Mouse (Mus musculus) spleen, embryonic (tissue): ENCODE measurements at regions not wholly inside any gene's neighbourhood (a gene's known extent, or its start where the extent isn't known, plus 50 kb on each side); places are given as distances from the start of the nearest gene placed in this dataset.

Source experiments
- CTCF ChIA-PET: fragments of 350-600 bp; sonication (Branson Sonifier 250); formaldehyde crosslinking; loops from one replicate; lab custom pipeline; 2022; lab: Charles Lee

- CTCF ChIA-PET: no interaction called here
Observed at GRCm38 (mm10) chr12:32273474-32273873, 65.0 kb upstream of the Pik3cg start.

GRCm38 (mm10) chr12:32279861-32280260, 71.4 kb upstream of the Pik3cg start:
- CTCF ChIA-PET: no interaction called here

DNA sequence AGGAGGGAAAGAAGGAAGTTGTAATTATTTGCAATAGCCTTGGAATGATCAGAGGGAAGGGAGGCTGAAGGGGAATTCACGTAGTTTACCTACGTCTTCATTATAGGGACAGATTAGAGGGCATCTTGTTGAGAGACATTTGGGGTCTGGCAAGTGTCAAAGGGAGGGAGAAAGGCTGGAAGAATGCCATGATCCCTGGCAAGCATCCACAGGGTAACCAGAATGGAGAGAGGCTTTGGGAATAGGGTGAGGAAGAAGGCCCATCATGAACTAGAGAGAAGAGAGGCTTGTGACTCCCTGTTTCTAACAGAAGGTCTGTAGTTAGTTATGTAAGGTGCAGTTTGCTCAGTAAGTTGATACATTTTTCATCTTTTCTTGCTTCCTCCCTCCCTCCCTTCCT, 71.8 kb upstream of the Pik3cg start:
- CTCF ChIA-PET: no interaction called here

- CTCF ChIA-PET: no interaction called here
Observed at GRCm38 (mm10) chr12:32282371-32283163, 74.1 kb upstream of the Pik3cg start.

- CTCF ChIA-PET: no interaction called here
Observed at GRCm38 (mm10) chr12:32285039-32285438, 76.6 kb upstream of the Pik3cg start.

GRCm38 (mm10) chr12:32286652-32287051, 78.2 kb upstream of the Pik3cg start:
- CTCF ChIA-PET: no interaction called here

DNA sequence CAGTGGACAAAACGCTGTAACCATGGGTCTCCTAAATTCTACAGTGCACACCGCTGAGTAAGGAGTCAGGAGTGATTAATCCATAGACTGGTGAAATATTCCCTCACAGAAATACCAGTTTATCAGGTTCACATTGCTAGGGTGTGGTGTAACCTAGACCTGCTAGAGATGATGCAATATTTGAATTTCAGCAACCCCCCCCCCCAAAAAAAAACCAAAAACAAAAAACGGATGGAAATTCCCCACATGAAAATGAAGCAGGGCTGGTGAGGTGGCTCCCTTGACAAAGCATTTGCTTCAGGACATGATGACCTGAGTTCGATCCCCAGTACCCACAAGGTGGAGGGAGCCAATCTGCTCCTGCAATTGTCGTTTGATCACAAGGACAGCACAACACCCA, 82.7 kb upstream of the Pik3cg start:
- CTCF ChIA-PET: interaction anchor here (0.7 to 1.7 kb wide), 2 partner anchors 86 to 88 kb away, joined by 4 to 6 read pairs; no protein-coding TSS in a partner anchor

DNA sequence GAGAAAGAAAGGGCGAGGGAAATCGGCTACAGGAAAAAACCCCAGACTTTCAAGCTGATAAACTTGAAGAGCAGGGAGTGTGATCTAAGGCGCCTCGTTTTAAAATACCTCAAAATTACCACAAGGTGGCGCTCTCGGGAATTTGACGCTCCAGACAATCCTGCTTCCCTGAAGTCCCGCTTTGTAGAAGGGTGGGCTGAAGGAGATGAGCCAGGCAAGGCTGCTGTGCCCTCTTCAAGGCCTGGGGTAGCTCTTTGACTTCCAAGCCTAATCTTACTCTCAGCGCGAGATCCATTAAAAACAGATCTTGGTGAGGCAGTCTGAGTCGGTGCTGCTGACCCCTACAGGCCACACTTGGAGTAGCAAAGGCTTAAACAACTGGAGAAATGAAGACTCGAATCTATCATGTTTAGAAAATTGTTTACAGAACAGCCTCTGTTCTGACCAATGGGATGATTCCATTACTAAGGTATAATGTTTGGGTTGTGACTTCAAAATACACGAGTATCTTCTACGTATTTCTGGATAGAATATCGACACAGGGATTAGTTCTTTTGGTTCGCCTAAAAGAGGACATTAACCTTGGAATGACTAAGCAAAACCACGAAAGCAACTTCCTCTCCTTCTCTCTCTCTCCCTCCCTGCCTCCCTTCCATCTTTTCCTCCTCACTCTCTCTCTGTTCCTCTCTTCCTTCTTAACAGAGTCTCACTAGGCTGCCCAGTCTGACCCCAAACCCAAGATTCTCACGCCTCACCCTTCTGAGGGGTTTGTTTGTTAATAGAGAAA, 83.7 kb upstream of the Pik3cg start:
- CTCF ChIA-PET: interaction anchor here (0.5 to 1.7 kb wide), 6 partner anchors 47 to 343 kb away, joined by 3 to 6 read pairs (median 4); no protein-coding TSS in a partner anchor

GRCm38 (mm10) chr12:32292749-32293128, 84.3 kb upstream of the Pik3cg start:
- CTCF ChIA-PET: interaction anchor here (0.5 to 1.7 kb wide), 5 partner anchors 47 to 344 kb away, joined by 3 to 6 read pairs (median 4); no protein-coding TSS in a partner anchor

DNA sequence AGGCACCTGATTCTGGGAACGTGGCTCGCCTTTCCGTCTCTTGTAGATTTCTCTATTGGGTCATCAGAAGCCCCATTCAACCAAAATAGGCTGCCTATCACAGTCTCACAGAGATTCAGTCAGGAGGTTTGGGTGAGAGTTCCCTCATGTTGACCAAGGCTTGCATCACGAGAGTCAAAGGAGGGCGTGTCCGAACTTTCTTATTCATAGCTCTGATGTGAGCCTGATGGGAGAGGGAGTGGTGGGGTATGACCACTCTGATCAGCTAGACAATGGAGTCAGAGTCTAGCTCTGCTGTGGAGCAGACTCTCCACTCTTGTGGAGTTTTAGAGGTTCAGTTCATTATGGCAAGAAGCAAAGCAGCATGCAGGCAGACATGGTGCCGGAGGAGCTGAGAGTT, 81.1 kb upstream of the Ccdc71l start:
- CTCF ChIA-PET: no interaction called here

GRCm38 (mm10) chr12:32299714-32300113, 78.8 kb upstream of the Ccdc71l start:
- CTCF ChIA-PET: no interaction called here

GRCm38 (mm10) chr12:32305736-32306135, 72.8 kb upstream of the Ccdc71l start:
- CTCF ChIA-PET: no interaction called here

DNA sequence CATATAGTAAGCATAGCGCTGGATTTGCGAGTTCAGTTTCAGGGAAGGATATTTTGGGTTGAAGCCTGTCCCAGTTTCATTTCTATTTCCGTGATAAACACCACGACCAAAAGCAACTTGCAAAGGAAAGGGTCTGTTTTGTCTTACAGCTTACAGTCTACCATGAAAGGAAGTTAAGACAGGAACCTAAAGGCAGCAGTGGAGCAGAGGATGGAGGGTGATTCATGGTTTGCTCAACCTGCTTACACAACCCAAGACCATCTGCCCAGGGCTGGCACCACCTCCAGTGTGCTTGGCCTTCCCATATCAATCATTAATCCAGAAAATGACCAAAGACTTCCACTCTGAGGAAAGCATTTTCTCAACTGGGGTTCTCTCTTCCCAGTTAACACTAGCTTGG, 72.2 kb upstream of the Ccdc71l start:
- CTCF ChIA-PET: no interaction called here

DNA sequence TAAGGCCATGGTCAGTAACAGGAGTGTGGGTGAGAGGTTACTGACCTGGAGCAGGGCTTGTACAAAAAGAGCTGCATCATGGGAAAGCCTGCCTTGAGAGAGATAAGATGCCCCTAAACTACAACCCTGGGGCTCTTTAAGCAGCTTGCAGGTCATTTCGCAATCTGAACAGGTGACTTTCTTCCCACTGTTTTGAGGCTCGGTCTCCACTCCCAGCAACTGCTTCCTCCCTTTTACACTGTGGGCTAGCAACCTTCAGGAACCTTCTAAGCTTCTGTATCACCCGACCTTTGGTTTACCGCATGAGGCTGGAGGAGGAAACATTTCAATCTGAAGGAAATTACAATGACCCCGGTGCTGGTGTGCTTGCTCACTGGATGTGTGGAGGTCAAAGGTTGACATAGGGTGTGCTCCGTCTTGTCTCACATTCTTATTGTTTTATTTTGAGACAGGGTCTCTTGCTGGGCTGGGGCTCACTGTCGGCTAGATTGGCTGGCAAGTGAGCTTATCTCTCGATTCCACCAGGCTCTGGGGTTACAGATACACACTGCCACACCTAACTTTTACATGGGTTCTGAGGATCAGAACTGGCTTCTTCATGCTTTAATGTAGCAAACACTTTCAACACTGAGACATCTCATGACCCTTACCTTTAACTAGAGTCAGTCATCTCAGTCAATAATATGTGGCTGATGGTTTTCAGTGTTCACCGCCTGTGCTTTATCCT, 71.1 kb upstream of the Ccdc71l start:
- CTCF ChIA-PET: interaction anchor here (0.6 kb wide), 1 partner anchor 402 kb away, joined by 3 read pairs; no protein-coding TSS in a partner anchor

GRCm38 (mm10) chr12:32315099-32315783, 63.3 kb upstream of the Ccdc71l start:
- CTCF ChIA-PET: no interaction called here
